Mouse (Mus musculus): ENCODE data around the gene Cabin1.

The Cabin1 gene

DNA sequence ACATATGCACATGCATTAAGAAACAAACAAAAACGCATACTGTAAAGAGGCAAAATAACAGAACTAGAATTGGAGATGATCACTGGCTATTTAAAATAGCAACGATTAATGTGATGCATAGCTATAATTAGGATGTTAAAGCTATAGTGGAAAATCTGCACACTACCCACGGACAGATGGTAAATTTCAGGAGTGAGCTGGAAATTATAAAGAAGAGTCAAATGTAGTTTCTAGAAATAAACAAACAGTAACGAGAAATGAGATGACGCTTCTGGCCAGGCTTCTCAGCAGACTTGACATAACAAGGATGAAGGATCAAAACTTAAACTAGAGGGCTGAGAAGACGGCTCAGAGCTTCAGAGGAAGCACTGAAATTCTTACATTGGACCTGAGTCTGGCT is 62.9 kb downstream of the Cabin1 start:
- no peak for DNase-seq (ENCODE audit: low spot score)

DNA sequence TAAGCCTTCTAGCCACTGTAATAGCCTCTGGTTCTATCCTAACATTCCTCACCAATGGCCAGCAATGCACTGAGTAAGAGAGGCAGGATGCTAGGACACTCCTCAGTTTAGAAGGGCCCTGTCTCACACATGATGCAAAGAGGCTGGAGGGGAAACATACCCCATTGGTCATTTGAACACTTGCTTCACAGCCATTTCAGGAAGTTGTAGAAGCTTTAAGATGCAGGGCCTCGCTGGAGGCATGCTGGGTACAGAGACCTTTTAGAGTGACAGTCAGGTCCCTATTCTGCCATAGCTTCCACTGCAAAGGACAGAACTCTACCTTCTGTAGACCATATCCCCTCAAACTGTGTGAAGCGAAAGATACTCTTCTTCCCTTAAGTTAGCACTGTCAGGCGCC is 66.4 kb downstream of the Cabin1 start:
- no peak for DNase-seq (ENCODE audit: low spot score)

DNA sequence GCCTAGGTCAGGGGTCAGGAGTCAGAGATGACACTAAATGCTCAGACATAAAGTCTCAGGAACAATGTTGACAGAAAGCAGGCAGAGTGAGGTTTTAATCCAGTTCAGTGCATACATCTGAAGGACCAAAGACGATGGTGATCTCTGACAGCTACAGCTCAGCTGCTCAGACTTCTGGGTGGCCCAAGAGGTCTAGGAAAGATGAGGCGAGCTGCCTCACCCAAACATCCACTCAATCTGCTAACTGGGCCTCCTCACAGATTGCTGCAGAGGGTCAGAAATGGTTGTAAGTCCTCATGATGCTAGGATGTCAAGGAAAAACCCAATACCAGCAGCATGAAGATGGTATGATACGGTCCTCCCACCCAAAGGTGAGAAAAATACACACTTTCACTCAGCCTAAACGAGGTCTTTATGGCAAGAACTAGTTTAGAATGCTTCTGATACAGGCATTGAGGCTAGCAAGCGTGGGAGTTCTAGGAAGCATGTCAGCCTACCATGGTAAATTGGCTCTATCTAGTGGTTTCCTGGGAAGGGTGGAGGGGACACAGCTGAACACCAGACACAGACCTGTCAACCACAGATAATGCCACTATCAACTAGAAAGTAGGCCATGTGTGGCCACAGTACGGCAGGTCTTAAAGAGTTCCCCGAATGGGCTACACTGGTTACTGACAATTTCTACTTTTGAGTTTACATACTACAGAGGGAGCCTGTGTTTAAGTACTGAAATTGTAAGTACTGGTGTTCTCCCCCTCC is 67.4 kb downstream of the Cabin1 start:
- no peak for DNase-seq (ENCODE audit: low spot score)

DNA sequence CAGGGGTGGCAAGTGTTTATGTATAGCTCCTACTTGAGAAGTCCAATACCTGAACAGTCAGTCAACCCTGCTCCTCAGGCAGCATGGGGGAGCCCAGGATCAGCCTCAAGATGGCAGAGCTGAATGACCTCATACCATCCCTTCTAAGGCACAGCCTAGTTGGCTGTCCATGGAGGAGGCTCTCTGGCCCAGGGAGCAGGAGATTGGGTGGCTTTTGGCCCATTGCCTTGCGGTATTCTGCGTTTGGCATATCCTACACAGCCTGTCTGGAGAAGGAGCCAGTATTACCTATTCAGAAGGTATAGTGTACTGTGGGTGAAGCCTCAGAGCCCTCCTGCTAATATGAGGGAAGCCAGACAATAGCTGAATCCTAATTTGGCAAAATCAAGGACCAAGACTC is 68.6 kb downstream of the Cabin1 start:
- no peak for DNase-seq (ENCODE audit: low spot score)

DNA sequence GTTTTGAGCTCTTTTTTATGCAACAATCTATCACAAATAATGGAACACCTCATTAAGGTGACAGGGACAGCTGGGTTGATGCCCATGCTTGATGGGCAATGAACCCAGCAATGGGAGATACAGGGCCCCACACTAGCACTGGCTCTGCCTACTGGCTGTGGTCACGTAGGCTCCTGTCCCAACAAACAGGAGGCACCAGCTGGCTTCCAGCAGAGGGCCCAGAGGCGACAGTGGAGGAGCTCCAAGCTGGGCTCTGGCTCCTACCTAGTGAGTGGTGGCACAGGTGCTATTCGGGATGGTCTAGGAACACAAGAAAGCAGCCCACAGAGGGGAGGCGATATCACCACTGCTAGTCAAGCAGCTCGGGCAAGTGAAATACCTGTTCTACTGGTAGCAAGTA is 69.1 kb downstream of the Cabin1 start:
- no peak for DNase-seq (ENCODE audit: low spot score)

DNA sequence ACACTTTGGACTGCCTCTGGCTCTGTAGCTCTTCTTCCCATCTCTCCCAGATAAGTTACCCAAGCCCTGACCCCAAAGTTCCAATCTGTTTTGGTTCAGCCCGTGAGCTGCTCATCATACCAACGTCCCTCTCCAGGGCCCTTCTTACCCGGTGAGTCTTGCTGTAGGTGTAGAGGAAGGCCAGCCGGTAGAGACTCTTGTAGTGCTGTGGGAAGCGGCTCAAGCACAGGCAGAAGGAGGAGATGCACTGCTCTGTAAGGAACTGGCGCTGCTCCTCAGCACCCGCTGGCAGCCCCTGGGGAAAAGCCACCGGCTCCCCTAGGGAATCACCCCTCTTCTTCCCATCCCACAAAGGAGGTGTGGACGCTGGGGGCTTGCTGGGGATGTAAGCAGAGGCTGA is 69.6 kb downstream of the Cabin1 start:
- DNase-seq (ENCODE audit: low spot score), result no peak

DNA sequence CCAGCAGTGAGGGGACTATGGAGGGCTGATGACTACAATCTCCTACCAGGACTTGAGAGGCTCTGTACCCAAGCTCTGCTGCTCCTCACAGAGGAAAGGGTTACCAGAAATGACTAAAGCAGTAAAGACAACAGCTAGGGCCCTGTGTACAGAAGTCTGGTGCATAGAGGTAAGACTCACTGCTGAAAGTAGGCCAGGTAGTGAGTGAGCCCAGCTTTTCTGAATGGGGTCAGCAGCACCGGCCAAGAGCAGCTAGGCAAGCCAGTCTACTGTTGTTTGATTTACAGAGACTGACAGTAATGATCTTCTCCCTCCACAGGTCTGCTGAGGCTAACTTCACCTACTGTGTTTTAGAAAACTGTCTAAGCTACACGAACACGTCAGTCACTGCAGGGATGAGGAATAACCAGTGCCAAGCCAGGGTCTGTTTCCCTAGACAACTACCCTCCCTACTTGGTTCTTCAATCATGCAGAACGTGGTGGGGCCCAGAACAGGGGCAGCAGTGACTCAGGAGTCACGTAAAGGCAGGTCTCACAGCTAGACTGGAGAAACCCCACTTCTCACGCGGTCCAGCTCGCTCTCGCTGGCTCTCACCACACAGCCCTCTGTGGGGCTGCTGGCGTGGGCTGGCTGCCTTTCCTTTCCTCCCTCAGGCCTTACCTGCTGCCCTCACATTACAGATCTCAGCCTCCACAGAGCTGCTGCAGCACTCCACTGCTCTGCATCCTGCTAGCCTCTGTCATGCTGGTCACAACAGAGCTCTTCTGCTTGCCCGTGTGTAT is 70.5 kb downstream of the Cabin1 start:
- DNase-seq (ENCODE audit: low spot score), result no peak

DNA sequence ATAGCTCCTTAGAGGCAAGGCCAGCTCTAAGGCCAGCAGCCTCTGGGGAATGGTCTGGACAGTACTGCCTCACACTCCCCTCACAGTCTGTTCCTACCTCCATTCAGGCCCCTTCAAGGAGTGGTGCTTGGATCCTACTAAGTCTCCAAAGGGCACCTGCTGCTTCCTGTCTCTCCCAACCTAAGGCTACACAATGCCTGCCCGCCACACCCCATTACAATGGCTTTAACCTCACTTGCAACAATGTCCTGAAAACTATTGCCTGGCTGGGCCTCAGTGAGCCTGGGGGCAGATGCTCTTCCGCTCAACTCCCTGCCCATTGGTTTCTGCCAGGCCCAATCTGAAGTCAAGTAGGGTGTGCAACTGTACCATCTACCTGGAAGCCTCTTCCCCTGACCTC is 75.5 kb downstream of the Cabin1 start:
- no peak for DNase-seq (ENCODE audit: low spot score)

DNA sequence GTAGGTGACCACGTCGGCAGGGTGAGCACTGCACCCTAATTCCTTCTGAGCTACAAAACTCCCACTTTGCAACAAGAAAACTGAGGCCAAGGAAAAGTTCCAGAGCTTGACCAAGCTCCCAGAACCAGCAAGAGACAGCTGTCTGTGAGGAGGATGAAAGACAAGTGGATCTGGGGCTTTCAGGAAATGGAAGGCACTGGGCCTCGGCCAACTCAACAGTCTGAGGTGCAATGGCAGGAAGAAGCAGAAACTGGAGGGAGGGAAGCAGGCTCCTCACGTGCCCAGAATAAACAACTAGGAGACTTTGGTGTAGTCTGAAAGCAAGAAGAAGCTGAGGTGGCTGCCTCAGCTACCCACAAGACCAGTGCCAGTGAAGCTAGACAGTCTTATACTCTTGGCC is 77.4 kb downstream of the Cabin1 start:
- no peak for DNase-seq (ENCODE audit: low spot score)

DNA sequence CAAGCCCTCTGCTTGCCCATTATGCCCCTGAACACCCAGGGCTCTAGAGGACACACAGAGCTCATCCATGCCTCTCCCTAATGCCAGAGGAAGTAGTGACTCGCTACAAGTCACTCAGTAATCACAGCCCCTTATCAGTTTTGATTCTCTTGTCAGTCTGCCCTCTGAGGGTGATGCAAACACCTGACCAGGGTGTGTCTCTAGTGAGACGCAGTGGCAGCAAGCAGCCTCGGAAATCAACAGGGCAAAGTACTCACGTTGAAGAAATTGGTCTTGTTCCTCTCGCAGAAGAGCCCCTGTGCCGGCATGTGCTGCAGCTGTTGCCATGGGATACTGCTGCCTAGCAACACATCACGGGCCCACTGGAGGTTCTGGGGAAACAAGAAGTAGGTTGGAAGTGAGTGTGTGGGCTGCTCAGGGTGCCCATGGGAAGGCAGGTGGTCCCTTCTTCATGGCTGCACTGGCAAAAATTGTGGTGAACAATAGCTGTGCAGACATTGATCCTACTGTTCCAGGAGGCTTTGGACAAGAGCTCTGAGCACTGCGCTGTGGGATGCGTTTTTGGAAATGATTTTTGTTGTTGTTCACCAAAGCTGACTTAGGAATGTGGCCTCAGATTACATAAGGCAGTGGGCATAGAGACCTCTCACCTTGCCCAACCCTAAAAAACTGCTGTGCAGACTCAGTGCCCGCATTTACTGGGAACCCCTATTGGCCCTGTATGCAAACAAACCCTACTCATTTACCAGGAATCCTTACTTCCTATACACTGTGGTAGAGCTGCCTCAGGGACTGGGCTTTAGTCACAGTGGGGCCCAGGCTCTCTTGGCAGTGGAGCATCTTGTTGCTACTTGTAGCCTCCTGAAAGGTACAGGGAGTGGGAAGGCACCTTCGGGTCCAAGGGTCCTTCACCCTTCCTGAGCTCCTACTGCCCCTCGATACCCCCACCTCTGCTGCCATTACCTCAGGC is 79.8 kb downstream of the Cabin1 start:
- no peak for DNase-seq (ENCODE audit: low spot score)

DNA sequence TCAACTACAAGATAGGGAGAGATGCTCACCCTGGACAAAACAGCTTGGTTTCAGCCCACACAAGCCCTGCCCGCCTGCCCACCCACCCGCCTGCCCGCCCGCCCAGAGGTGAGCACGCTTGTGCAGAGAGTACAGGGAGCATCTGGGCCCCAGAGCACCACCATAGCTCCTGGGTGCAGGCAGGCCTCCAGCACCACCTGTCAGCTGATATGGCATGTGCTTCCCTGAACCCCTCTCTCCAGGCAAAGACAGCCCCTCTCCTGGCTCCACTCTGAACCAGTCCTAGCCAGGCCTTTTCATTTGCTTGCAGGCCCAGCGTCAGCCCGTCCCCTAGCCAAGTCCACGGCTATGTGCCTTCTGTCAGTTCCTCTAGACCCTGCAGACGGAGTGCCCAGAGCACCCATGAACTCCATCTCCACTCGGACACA is 83.6 kb downstream of the Cabin1 start:
- DNase-seq (ENCODE audit: low spot score), result no peak

DNA sequence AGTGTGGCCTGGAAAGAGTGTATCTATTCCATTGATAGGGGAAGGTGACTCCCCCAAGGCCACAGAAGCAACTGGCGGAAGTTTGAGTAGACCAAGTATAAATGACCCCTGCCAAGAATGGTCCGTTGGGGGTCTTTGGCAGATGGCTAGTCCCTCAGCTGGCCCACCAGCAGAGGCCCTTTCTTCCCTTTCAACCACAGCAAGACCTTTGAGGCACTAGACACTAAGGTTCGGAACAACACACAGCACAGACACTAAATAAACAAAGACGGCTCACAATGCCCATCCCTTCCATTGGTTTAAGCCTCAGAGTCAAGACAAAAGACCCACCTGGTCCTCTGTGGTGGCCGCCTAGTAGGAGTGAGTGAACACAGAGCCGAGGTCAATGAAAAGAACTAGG is 84.9 kb downstream of the Cabin1 start:
- DNase-seq (ENCODE audit: low spot score), result no peak

DNA sequence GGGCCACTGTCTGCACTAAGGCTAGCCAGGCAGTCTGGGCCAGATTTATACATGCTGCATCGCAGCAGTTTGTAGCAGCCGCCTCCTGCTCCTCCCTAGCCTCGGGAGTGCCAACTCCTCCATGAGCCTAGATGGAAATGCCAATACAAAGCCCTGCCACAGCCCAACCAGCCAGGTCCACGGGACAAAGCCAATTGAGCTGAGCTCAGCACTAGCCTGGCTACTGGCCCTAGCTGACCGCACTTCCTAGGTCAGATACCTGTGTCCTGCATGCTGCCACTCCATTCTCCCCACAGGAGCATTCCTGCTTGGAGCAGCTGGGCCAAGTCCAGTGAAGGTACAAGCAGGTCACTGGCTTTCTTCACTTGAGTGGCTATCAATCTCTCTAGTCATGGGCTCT is 86.2 kb downstream of the Cabin1 start:
- DNase-seq (ENCODE audit: low spot score), result peak; percentile 67

DNA sequence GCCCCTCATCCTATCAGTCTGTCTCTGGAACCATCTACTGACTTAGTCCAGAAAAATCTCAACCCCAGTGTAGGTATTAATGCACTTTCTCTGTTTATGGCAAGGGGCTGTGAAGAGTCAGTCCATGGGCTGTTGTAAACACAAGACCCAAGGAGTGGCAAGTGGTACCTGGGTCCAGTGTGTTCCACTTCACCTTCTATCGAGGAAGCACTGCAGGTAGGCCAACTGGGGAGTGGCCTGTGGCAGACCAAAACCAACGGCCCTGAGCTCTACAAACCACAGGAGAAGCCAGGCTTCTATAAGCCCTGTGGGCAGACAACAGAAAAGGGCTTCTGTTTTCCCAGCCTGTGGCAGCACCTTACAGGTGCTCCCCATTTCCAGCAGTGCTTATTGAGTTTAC is 86.6 kb downstream of the Cabin1 start:
- no peak for DNase-seq (ENCODE audit: low spot score)

DNA sequence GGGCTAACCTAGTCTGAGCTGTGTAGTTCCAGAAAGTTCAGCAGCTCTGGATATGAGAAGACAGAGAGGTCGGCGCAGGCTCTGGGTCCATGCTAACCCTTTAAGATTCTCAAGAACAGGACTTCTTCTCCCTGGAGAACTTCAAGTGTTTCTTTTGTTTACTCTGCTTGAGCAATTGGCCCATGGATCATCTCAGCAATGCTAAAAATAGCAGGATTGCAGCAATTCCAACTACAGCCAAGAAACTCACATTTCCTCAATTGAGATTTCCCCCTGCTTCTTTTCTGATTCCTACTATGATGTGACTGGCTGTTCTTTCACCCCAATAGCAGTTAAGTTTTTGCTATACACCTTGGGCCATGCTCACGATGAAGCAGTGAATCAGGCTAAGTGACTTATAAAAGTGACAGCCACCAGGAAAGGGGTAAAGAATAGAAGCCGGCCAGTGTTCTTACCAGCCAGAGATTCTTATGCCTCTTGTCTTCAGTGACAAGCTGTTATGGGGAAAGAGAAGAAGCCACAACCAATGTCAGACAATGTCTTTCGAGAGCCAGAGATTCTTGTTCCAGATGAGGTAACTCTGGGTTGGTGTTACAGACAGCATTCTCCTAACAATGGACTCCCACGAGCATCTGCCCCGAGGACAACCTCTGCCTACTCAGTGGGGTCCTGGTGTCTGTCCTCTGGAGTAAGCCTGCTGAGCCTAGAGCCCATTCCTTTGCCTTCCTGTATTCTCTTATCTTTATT is 87.1 kb downstream of the Cabin1 start:
- DNase-seq (ENCODE audit: low spot score), result peak; percentile 92

DNA sequence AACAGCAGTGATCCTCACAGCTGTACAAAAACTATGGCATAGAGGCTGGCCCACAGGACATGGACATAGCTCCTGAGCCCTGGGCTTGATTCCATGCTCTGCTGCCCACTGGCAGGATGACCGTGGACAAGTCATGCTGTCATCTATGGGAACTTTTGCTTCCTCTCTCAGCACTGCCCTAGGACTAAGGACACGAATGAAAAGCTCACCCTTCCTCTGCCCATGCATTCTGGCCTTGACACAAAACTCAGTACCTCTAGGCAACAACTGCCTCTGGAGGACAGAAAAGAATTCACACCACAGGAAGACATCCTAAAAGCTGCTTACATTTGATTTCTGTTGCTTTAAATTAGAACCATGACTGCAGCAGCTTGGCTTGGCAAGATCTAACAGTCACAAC is 87.9 kb downstream of the Cabin1 start:
- peak; percentile 71 for DNase-seq (ENCODE audit: low spot score)

DNA sequence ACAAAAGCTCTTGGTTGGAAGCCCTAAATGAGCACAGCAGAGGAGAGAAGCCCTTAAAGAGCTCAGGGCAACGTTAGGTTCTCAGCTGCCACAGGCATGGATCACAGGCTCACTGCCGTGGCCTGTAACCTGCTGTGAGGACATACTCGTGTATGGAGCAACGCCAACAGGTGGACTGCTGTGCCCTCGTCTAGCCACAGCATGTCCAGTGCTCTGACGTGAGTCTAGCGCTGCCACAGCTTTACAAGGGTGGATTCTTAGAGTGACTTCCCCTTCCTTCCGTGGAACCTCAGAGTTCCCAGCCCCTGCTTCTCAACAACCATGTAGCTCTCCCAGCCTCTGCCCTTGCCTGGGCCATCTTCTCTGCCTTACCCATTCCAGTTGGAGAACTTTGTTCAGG is 88.5 kb downstream of the Cabin1 start:
- DNase-seq (ENCODE audit: low spot score), result no peak

DNA sequence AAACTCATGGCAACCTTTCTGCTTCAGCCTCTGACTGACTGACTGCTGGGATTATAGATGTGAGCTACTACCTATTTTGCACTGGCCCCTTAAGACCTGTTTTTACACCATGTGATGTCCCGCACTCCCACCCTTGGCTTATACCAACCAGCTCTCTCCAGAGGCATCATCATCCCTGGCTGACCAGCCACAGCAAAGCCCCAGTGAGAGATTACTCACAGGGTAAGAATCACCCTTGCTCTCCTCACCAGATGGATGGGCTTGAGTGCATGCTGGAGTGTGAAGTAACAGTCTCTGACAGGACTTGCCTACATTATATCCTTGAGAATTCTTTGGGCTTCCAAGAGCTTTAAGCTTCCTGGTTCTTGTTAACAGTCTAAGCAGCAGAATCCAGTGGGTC is 94.2 kb downstream of the Cabin1 start:
- DNase-seq (ENCODE audit: low spot score), result no peak

DNA sequence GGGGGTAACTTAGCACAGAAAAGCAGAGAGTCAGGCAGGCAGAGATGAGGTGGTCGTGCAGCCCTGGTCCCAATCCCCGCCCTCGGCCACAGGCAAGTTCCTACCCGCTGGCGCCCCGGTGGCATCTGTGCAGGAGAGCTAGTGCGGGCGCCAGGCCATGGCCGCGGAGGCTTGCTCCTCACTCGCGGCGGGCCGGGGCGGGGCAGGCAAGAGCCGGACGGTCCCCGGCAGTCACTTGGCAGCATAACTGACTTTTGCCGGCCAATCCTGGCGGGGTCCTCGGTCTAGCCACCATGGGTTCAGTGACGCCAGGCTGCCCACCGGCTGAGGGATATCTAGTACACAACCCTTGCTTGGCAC is 96.2 kb downstream of the Cabin1 start:
- DNase-seq (ENCODE audit: low spot score), result peak; percentile 57

DNA sequence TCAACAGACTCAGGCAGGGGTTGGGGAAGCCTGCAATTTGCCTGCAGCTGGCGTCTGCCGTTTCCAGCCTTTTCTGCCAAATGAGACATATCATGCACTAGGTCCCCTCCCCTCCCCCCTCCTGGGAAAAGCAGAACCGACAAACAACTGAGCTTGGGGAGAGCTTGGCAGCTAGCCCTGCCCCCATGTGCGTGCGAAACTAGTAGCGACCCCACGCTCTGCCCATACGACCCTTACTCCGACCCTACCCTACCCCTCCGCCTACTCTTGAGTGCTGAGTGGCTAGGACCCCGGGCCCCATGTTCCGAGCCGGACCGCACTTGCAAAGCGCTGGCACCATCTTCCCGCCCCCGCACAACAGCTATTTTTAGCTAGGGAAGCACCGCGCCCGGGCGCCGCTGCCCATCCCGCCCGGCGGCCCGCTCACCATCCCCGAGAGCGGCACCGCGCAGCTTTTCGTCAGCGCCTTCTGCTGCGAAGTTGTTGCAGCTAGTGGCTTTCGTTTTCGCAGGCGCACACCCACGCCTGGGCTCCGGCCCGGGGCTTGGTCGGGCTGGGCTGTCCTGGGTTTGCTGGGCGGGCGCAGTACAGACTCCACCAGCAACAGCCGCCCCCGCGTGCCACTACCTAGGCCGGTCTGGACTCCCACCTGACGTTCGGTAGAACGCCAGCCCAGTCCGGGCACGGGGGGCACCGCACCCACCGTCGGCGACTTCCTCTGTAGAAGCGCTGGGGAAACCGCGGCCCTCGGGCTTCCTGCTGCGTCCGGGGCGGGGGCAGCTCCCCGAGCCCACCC is 96.8 kb downstream of the Cabin1 start:
- peak; percentile 76 for DNase-seq (ENCODE audit: low spot score)

DNA sequence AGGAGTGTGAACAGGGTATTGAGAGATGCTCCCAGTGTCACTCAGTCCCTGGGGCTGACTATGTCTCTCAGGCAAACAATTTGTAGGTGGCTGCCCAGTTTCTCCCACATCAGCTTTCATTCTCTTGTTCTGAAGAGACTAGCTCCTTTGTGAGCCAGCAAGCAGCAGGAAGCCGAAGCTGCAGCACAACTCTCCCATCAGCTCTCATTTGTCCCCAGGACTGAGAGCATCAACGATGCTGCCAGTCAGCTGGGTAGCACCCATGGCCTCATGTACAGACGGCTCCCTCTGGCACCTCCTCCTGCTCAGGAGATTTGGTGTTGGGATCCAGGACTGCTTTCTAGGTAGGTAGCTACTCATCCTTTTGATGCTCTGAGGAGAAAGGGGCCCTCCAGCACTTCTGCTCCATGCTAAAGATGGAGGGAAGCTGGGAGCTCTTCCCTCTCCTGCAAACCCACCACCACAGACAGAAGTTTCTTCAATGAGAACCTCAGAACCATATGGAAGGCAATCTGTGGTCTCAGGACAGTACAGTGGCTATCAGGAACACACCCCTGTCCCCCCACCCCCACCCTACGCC is 97.6 kb downstream of the Cabin1 start:
- no peak for DNase-seq (ENCODE audit: low spot score)
